Comparison of ENCODE assay signal across 10 mouse cellular contexts in genomic region chr17:27678924-27679813, GRCm38 (mm10). TPM values are rescaled to one million over a fixed set of nuclear protein-coding genes. Genes with fewer than 3 reads are reported as not detected.
A peak's percentile ranks its signal among the peaks of the same experiment; 100 is the strongest.
DNase-seq lines count a peak whose midpoint lies in the region; ATAC-seq lines count a peak whose summit lies in the region.
"Had no signal": no experiment of that assay in that cellular context is flagged by ENCODE, and none has a peak within 500 bp of the region (broad histone marks: within the 10 kb centered on the region; RNA-seq: fewer than 3 reads in every experiment).

No protein-coding gene starts in this region.

- 48% methylated on average over 11 of the region's 11 CpGs for WGBS in neural tube, embryonic 11.5 days
- 44% methylated on average over 11 of the region's 11 CpGs for WGBS in intestine, embryonic 16.5 days

- peak; percentile 21 for DNase-seq in embryo, embryonic 11 days
- no peak for DNase-seq in embryo, embryonic 9.5 days (ENCODE audit: extremely low spot score)
- no peak for DNase-seq in neural tube, embryonic 11.5 days (ENCODE audit: low spot score)
- DNase-seq in neural tube, embryonic 10.5 days (ENCODE audit: extremely low spot score, low spot score): no peak
- DNase-seq in retina, postnatal 1 day: peak; percentile 84
- no peak for DNase-seq in ovary, postnatal 14 days (ENCODE audit: low spot score)
- DNase-seq: adrenal gland, postnatal 36 days had no signal

- no peak overlapping the region for H3K4me3 ChIP-seq in neural tube, embryonic 11.5 days (ENCODE audit: low read depth, low read length)
- H3K4me3 ChIP-seq in intestine, embryonic 16.5 days (ENCODE audit: low read length): no peak overlapping the region

- no peaks in the 10 kb centered on the region for H3K4me1 ChIP-seq in neural tube, embryonic 11.5 days (ENCODE audit: control insufficient read depth, insufficient read depth, low read length)
- H3K4me1 ChIP-seq in intestine, embryonic 16.5 days (ENCODE audit: control insufficient read depth, insufficient read depth, low read length): peaks cover 9% of the 10 kb centered on the region

- H3K36me3 ChIP-seq in neural tube, embryonic 11.5 days (ENCODE audit: control insufficient read depth, insufficient read depth, low read length): no peaks in the 10 kb centered on the region
- no peaks in the 10 kb centered on the region for H3K36me3 ChIP-seq in intestine, embryonic 16.5 days (ENCODE audit: control insufficient read depth, insufficient read depth, low read length)

- H3K9ac ChIP-seq in neural tube, embryonic 11.5 days (ENCODE audit: low read length): 0 out of 2 replicates have a peak overlapping the region, but pooled peaks have one; percentile 22
- H3K9ac ChIP-seq in intestine, embryonic 16.5 days (ENCODE audit: low read depth, low read length): no peak overlapping the region

- no peak overlapping the region for H3K4me2 ChIP-seq in neural tube, embryonic 11.5 days (ENCODE audit: low read depth)
- H3K4me2 ChIP-seq in intestine, embryonic 16.5 days (ENCODE audit: low read depth, low read length): no peak overlapping the region

- H3K27me3 ChIP-seq in neural tube, embryonic 11.5 days (ENCODE audit: control insufficient read depth, insufficient read depth, low read length): no peaks in the 10 kb centered on the region
- H3K27me3 ChIP-seq in intestine, embryonic 16.5 days (replicated peaks; ENCODE audit: control insufficient read depth, insufficient read depth, low read length): no peaks in the 10 kb centered on the region

- H3K27ac ChIP-seq in neural tube, embryonic 11.5 days (ENCODE audit: low read depth, low read length): peak overlapping the region; percentile 44; the same call in 1 of the 2 replicates
- no peak overlapping the region for H3K27ac ChIP-seq in intestine, embryonic 16.5 days (ENCODE audit: low read length)

- ATAC-seq in neural tube, embryonic 11.5 days (ENCODE audit: insufficient read depth, low FRiP score, low TSS enrichment): peak; percentile 41
- peak; percentile 65 for ATAC-seq in intestine, embryonic 16.5 days
- ATAC-seq in megakaryocyte progenitor cell, adult 5-6 weeks (replicated peaks; ENCODE audit: poor library complexity): no peak

- no peaks in the 10 kb centered on the region for H3K9me3 ChIP-seq in neural tube, embryonic 11.5 days (ENCODE audit: control insufficient read depth, low read length)
- H3K9me3 ChIP-seq in intestine, embryonic 16.5 days (ENCODE audit: control insufficient read depth, low read length): no peaks in the 10 kb centered on the region

RNA-seq across cellular contexts. Expression of gene Pacsin1, which starts 23.9 kb away (rescaled TPM):
- polyA plus RNA-seq in neural tube, embryonic 11.5 days (2014; fragmentation: Nextera tagmentation; extraction: Ambion mirVana): 4.3 and 5.4 TPM in 2 replicates
- 2.1 and 2.7 TPM in 2 replicates for polyA plus RNA-seq in intestine, embryonic 16.5 days (2015; fragmentation: Nextera tagmentation; extraction: Ambion mirVana)
- not detected in 2 replicates for total RNA-seq in megakaryocyte progenitor cell, adult 5-6 weeks (2015)
- 0.47 TPM in 1 of 2 replicates, not detected in the other for total RNA-seq in megakaryocyte progenitor cell, adult 5-6 weeks (2017)

RNA-seq across cellular contexts. Expression of gene Rps10, which starts 42.7 kb away (rescaled TPM):
- polyA plus RNA-seq in neural tube, embryonic 11.5 days (2014; fragmentation: Nextera tagmentation; extraction: Ambion mirVana): 695 and 722 TPM in 2 replicates
- 853 and 934 TPM in 2 replicates for polyA plus RNA-seq in intestine, embryonic 16.5 days (2015; fragmentation: Nextera tagmentation; extraction: Ambion mirVana)
- 2,101 and 2,175 TPM in 2 replicates for total RNA-seq in megakaryocyte progenitor cell, adult 5-6 weeks (2015)
- 2,717 and 3,085 TPM in 2 replicates for total RNA-seq in megakaryocyte progenitor cell, adult 5-6 weeks (2017)

RNA-seq across cellular contexts. Expression of gene RPS10-NUDT3, which starts 44.1 kb away (rescaled TPM):
- polyA plus RNA-seq in neural tube, embryonic 11.5 days (2014; fragmentation: Nextera tagmentation; extraction: Ambion mirVana): not detected in 2 replicates
- polyA plus RNA-seq in intestine, embryonic 16.5 days (2015; fragmentation: Nextera tagmentation; extraction: Ambion mirVana): not detected in 2 replicates
- not detected in 2 replicates for total RNA-seq in megakaryocyte progenitor cell, adult 5-6 weeks (2015)
- not detected in 2 replicates for total RNA-seq in megakaryocyte progenitor cell, adult 5-6 weeks (2017)
- total RNA-seq: adrenal gland, postnatal 36 days had no signal
- polyA plus RNA-seq: large intestine, adult 2 months had no signal

RNA-seq across cellular contexts. Expression of gene Spdef, which starts 49.6 kb away (rescaled TPM):
- not detected in 2 replicates for polyA plus RNA-seq in neural tube, embryonic 11.5 days (2014; fragmentation: Nextera tagmentation; extraction: Ambion mirVana)
- 20.0 and 21.9 TPM in 2 replicates for polyA plus RNA-seq in intestine, embryonic 16.5 days (2015; fragmentation: Nextera tagmentation; extraction: Ambion mirVana)
- not detected in 2 replicates for total RNA-seq in megakaryocyte progenitor cell, adult 5-6 weeks (2015)
- total RNA-seq in megakaryocyte progenitor cell, adult 5-6 weeks (2017): not detected in 2 replicates

RNA-seq across cellular contexts. Expression of gene Nudt3, which starts 55.9 kb away (rescaled TPM):
- polyA plus RNA-seq in neural tube, embryonic 11.5 days (2014; fragmentation: Nextera tagmentation; extraction: Ambion mirVana): 41.8 and 49.3 TPM in 2 replicates
- polyA plus RNA-seq in intestine, embryonic 16.5 days (2015; fragmentation: Nextera tagmentation; extraction: Ambion mirVana): 56.6 and 57.4 TPM in 2 replicates
- 70.9 and 74.6 TPM in 2 replicates for total RNA-seq in megakaryocyte progenitor cell, adult 5-6 weeks (2015)
- 171 and 186 TPM in 2 replicates for total RNA-seq in megakaryocyte progenitor cell, adult 5-6 weeks (2017)

Comparison
In these comparisons a context has a peak if more than half of its experiments do, and no peak if none do; other contexts are left out.
1. DNase-seq: peak in embryo, embryonic 11 days (single experiment) and retina, postnatal 1 day (single experiment); none in embryo, embryonic 9.5 days (single experiment), neural tube, embryonic 11.5 days (single experiment), neural tube, embryonic 10.5 days (single experiment) and ovary, postnatal 14 days (single experiment).